Mouse (Mus musculus): ENCODE measurements around the gene Tmem255a. TPM values are rescaled to one million over a fixed set of nuclear protein-coding genes. Genes with fewer than 3 reads are reported as not detected.

The Tmem255a gene
- polyA plus RNA-seq, 1 experiment from 2014 or later: 27.3 TPM

DNA sequence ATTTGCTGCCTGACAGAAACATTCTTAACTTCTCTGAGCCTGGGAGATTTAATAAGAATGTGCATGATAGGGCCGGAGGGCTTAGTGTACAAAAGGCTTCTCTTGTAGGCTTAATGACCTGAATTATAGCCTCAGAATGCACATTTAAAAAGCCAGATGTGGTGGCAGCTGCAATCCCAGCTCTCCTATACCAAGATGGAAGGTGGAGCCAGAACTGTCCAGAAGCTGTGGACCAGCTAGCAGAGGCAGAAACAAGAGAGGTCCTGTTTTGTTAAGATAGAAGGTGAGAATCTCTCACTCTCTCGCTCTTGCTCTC, 34.6 kb downstream of the Tmem255a start:
- WGBS: 64% methylated on average over 2 of the region's 2 CpGs
- Histone ChIP-seq H3K36me3 (ENCODE audit: insufficient read depth, low read length) (no peaks in the 10 kb centered on the region), H3K4me2 (replicated peaks; ENCODE audit: low read depth, low read length) (no peak overlapping the region), H3K4me3 (ENCODE audit: low read length) (no peak overlapping the region), H3K27ac (ENCODE audit: low read length) (peak overlapping the region; percentile 80), H3K9me3 (ENCODE audit: low read length) (no peaks in the 10 kb centered on the region), H3K9ac (replicated peaks; ENCODE audit: low read length) (no peak overlapping the region), H3K27me3 (ENCODE audit: insufficient read depth, low read length) (no peaks in the 10 kb centered on the region), H3K4me1 (ENCODE audit: insufficient read depth, low read length) (0 out of 2 replicates have a peak, but pooled peaks cover 3% of the 10 kb centered on the region)
- no peak for ATAC-seq (ENCODE audit: low FRiP score, low TSS enrichment)

DNA sequence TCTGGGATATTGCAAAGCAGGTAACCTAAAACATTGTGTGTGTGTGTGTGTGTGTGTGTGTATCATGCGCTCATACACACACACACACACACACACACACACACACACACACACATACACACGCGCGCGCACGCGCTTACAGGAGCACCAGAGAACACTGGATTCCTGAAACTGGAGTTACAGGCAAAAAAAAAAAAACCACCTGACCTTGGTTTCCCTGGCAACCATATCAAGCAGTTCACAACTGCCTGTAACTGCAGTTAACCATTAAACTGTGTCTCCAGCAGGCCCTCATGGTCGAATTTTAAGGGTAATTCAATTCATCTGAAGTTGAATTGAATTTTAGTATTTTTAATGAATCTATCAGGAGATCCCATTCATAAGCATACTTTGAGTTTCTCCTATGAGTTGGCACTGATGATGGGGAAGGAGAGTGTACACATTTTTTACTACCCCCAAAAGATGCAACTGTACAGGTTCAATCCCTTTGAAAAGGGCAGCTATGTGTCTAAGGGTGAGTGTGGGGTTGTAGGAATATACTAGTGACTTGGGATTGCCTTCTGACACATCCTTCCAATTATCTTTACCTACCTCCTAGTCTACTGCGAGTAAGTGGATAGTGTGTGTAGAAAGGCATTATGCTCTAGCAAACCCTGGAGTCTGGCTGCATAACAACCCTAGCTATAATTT, 35.1 kb downstream of the Tmem255a start:
- no peak overlapping the region for H3K4me3 ChIP-seq (ENCODE audit: low read length)
- no peaks in the 10 kb centered on the region for H3K9me3 ChIP-seq (ENCODE audit: low read length)
- H3K27ac ChIP-seq (ENCODE audit: low read length): peak overlapping the region; percentile 80
- no peak overlapping the region for H3K4me2 ChIP-seq (replicated peaks; ENCODE audit: low read depth, low read length)
- peak; percentile 65; the same call in 1 of the 2 replicates for ATAC-seq (ENCODE audit: low FRiP score, low TSS enrichment)
- H3K9ac ChIP-seq (replicated peaks; ENCODE audit: low read length): no peak overlapping the region
- WGBS: 61% methylated on average over 9 of the region's 9 CpGs
- 0 out of 2 replicates have a peak, but pooled peaks cover 3% of the 10 kb centered on the region for H3K4me1 ChIP-seq (ENCODE audit: insufficient read depth, low read length)
- no peaks in the 10 kb centered on the region for H3K36me3 ChIP-seq (ENCODE audit: insufficient read depth, low read length)
- no peaks in the 10 kb centered on the region for H3K27me3 ChIP-seq (ENCODE audit: insufficient read depth, low read length)

GRCm38 (mm10) chrX:38207392-38207791, 44.8 kb downstream of the Tmem255a start:
- H3K27me3 ChIP-seq (ENCODE audit: insufficient read depth, low read length): no peaks in the 10 kb centered on the region
- no peak overlapping the region for H3K27ac ChIP-seq (ENCODE audit: low read length)
- ATAC-seq (ENCODE audit: low FRiP score, low TSS enrichment): no peak
- no peak overlapping the region for H3K4me3 ChIP-seq (ENCODE audit: low read length)
- no peaks in the 10 kb centered on the region for H3K36me3 ChIP-seq (ENCODE audit: insufficient read depth, low read length)
- no peaks in the 10 kb centered on the region for H3K9me3 ChIP-seq (ENCODE audit: low read length)
- 70% methylated on average over 1 of the region's 1 CpGs for WGBS
- H3K9ac ChIP-seq (replicated peaks; ENCODE audit: low read length): no peak overlapping the region
- no peak overlapping the region for H3K4me2 ChIP-seq (replicated peaks; ENCODE audit: low read depth, low read length)
- no peaks in the 10 kb centered on the region for H3K4me1 ChIP-seq (ENCODE audit: insufficient read depth, low read length)

- Histone ChIP-seq H3K4me3 (ENCODE audit: low read length) (no peak overlapping the region), H3K4me2 (replicated peaks; ENCODE audit: low read depth, low read length) (no peak overlapping the region), H3K27me3 (ENCODE audit: insufficient read depth, low read length) (no peaks in the 10 kb centered on the region), H3K9ac (replicated peaks; ENCODE audit: low read length) (no peak overlapping the region), H3K36me3 (ENCODE audit: insufficient read depth, low read length) (no peaks in the 10 kb centered on the region), H3K4me1 (ENCODE audit: insufficient read depth, low read length) (no peaks in the 10 kb centered on the region), H3K27ac (ENCODE audit: low read length) (no peak overlapping the region), H3K9me3 (ENCODE audit: low read length) (no peaks in the 10 kb centered on the region)
- WGBS: 52% methylated on average over 2 of the region's 2 CpGs
- no peak for ATAC-seq (ENCODE audit: low FRiP score, low TSS enrichment)
These were observed 50.4 kb downstream of the Tmem255a start for GRCm38 (mm10) chrX:38201816-38202215.

GRCm38 (mm10) chrX:38190458-38190764, 61.8 kb downstream of the Tmem255a start:
- Histone ChIP-seq H3K27me3 (ENCODE audit: insufficient read depth, low read length) (no peaks in the 10 kb centered on the region), H3K9ac (replicated peaks; ENCODE audit: low read length) (peak overlapping the region; percentile 79), H3K36me3 (ENCODE audit: insufficient read depth, low read length) (0 out of 2 replicates have a peak, but pooled peaks cover 4% of the 10 kb centered on the region), H3K9me3 (ENCODE audit: low read length) (no peaks in the 10 kb centered on the region), H3K4me1 (ENCODE audit: insufficient read depth, low read length) (peaks cover 3% of the 10 kb centered on the region; the same call in 1 of the 2 replicates), H3K4me3 (ENCODE audit: low read length) (peak overlapping the region; percentile 73), H3K4me2 (replicated peaks; ENCODE audit: low read depth, low read length) (peak overlapping the region; percentile 65), H3K27ac (ENCODE audit: low read length) (peak overlapping the region; percentile 91)
- ATAC-seq (ENCODE audit: low FRiP score, low TSS enrichment): 0 out of 2 replicates have a peak, but pooled peaks have one; percentile 13
- 31% methylated on average over 3 of the region's 3 CpGs for WGBS

DNA sequence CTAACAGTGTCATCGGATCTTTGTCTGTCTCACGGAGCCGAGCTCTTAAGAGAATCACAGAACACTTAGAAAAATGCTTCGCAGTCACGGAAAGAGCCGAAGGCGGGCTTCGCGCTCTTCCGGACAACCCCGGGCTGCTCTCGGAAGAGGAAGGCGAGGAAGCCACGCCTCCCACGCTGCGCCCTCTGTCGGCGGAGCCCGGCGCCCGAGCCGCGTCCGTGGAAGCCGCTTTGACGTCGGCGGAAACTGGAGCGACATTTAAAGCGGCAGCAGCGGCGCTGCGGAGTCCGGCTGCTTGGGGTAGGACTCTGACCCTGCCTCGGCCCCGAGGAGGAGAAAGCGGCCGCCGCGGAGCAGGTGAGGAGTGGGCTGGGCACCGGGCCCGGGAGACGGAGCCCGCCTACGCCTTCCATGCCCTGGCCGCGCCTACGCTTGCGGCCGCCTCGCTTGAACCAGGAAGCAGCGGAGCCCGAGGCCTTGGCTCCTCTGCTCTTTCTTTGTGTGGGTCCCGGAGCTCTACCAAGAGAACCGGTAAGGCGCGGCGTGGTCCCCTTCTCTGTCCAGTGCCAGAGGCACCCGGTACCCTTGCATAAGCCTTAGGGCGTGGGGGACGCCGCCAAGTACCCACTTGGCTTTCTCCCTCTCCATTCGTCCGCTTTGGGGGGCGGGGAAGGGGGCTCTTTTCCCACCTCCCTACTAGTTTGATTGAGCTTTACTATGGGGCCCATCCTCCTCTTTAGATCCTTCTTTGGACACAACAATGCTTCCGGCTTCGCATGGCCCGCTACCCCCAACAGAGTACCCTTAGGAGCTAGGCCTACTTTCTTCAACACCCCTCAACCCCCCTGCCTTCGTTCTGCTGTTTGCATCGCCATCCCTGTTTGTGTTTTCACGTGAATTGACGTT, 62.4 kb downstream of the Tmem255a start, which contains the start of gene Zbtb33:
Gene Zbtb33, plus strand, starts transcription at position 242 of the 906 bp plus-strand sequence.
- Histone ChIP-seq H3K9me3 (ENCODE audit: low read length) (no peaks in the 10 kb centered on the region), H3K27me3 (ENCODE audit: insufficient read depth, low read length) (no peaks in the 10 kb centered on the region), H3K36me3 (ENCODE audit: insufficient read depth, low read length) (0 out of 2 replicates have a peak, but pooled peaks cover 4% of the 10 kb centered on the region), H3K4me1 (ENCODE audit: insufficient read depth, low read length) (peaks cover 3% of the 10 kb centered on the region; the same call in 1 of the 2 replicates), H3K4me2 (replicated peaks; ENCODE audit: low read depth, low read length) (peak within 1 kb of the TSS; percentile 65), H3K9ac (replicated peaks; ENCODE audit: low read length) (peak within 1 kb of the TSS; percentile 79), H3K4me3 (ENCODE audit: low read length) (peak within 1 kb of the TSS; percentile 73), H3K27ac (ENCODE audit: low read length) (peak within 1 kb of the TSS; percentile 91)
- 23% methylated on average over 61 of the region's 72 CpGs for WGBS
- peak; percentile 97 for ATAC-seq (ENCODE audit: low FRiP score, low TSS enrichment)

DNA sequence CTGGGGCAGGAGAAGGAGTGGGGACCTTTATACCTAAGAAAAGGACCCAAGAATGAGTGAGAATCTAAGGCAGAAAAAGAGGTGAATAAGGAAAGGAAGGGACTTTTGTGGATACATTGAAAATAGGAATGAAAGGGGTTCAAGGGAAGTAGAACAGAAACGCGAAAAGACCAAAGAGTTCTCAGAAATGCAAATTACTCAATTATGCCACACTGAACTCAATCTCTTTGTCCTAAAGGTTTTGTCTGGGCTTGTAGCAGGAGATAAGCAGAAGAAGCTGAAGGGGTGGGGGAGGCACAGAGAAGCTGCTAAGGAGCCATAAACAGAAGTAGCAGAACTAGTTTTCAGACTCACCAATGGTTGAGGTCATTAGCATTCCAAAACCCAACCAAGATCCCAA, 66.7 kb downstream of the Tmem255a start:
- H3K36me3 ChIP-seq (ENCODE audit: insufficient read depth, low read length): no peaks in the 10 kb centered on the region
- H3K9me3 ChIP-seq (ENCODE audit: low read length): no peaks in the 10 kb centered on the region
- no peaks in the 10 kb centered on the region for H3K4me1 ChIP-seq (ENCODE audit: insufficient read depth, low read length)
- no peak overlapping the region for H3K4me3 ChIP-seq (ENCODE audit: low read length)
- H3K4me2 ChIP-seq (replicated peaks; ENCODE audit: low read depth, low read length): no peak overlapping the region
- H3K27ac ChIP-seq (ENCODE audit: low read length): no peak overlapping the region
- no peak overlapping the region for H3K9ac ChIP-seq (replicated peaks; ENCODE audit: low read length)
- ATAC-seq (ENCODE audit: low FRiP score, low TSS enrichment): no peak
- no peaks in the 10 kb centered on the region for H3K27me3 ChIP-seq (ENCODE audit: insufficient read depth, low read length)
- WGBS: 48% methylated on average over 2 of the region's 2 CpGs

DNA sequence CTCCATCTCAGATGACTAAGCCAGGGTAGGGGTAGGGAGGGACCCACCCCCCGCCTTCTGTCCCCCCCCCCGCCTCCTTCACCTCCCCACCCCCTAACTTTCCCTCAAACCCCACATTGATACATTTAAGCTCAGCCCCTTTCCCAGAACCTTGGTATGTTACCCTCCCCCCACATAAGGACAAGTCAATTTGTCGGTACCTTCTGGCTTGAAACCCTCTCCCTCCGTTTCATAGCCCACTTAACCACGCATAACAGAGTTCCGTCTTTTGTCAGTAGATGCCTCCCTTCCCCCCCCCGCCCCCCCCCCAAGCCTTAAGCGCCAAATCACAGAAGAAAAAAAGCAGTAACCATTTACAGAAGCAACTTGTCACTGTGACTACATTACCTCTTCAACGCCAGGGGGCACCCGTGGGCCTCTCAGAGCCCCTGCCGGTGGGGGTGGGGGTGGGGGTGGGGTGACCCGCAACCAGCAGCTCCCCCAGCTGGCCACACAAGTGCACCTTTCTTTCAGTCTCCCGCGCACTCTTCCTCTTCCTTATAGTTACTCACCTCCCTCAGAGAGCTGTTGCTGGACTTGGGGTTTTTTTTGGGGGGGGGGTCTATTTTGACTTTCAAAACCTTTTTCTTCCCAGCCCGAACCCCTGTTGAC, 70.5 kb downstream of the Tmem255a start:
- Histone ChIP-seq H3K36me3 (ENCODE audit: insufficient read depth, low read length) (no peaks in the 10 kb centered on the region), H3K9ac (replicated peaks; ENCODE audit: low read length) (no peak overlapping the region), H3K4me1 (ENCODE audit: insufficient read depth, low read length) (no peaks in the 10 kb centered on the region), H3K27me3 (ENCODE audit: insufficient read depth, low read length) (no peaks in the 10 kb centered on the region), H3K4me3 (ENCODE audit: low read length) (no peak overlapping the region), H3K4me2 (replicated peaks; ENCODE audit: low read depth, low read length) (peak overlapping the region; percentile 72), H3K27ac (ENCODE audit: low read length) (no peak overlapping the region), H3K9me3 (ENCODE audit: low read length) (peaks cover 4% of the 10 kb centered on the region; the same call in 1 of the 2 replicates)
- peak; percentile 61 for ATAC-seq (ENCODE audit: low FRiP score, low TSS enrichment)
- WGBS: 15% methylated on average over 11 of the region's 15 CpGs

GRCm38 (mm10) chrX:38180656-38181607, 71.3 kb downstream of the Tmem255a start:
- Histone ChIP-seq H3K9me3 (ENCODE audit: low read length) (peaks cover 4% of the 10 kb centered on the region; the same call in 1 of the 2 replicates), H3K36me3 (ENCODE audit: insufficient read depth, low read length) (no peaks in the 10 kb centered on the region), H3K27ac (ENCODE audit: low read length) (no peak overlapping the region; the same call in 1 of the 2 replicates), H3K4me2 (replicated peaks; ENCODE audit: low read depth, low read length) (peak overlapping the region; percentile 72), H3K4me3 (ENCODE audit: low read length) (peak overlapping the region; percentile 50), H3K4me1 (ENCODE audit: insufficient read depth, low read length) (no peaks in the 10 kb centered on the region), H3K9ac (replicated peaks; ENCODE audit: low read length) (peak overlapping the region; percentile 56), H3K27me3 (ENCODE audit: insufficient read depth, low read length) (no peaks in the 10 kb centered on the region)
- peak; percentile 87 for ATAC-seq (ENCODE audit: low FRiP score, low TSS enrichment)
- 33% methylated on average over 38 of the region's 38 CpGs for WGBS

All from kidney, embryonic 16.5 days (tissue).